Mouse (Mus musculus): ENCODE data around the gene Inf2.

Inf2 gene

GRCm38 (mm10) chr12:112660576-112661326 lies 72.2 kb downstream of the Inf2 start:
- peak; percentile 60 for DNase-seq (ENCODE audit: extremely low spot score)

GRCm38 (mm10) chr12:112661327-112661605 lies 72.7 kb downstream of the Inf2 start:
- no peak for DNase-seq (ENCODE audit: extremely low spot score)

GRCm38 (mm10) chr12:112661851-112662250 lies 73.3 kb downstream of the Inf2 start:
- no peak for DNase-seq (ENCODE audit: extremely low spot score)

- no peak for DNase-seq (ENCODE audit: extremely low spot score)
Observed at GRCm38 (mm10) chr12:112663303-112663702, 74.7 kb downstream of the Inf2 start.

GRCm38 (mm10) chr12:112663716-112664115 lies 75.1 kb downstream of the Inf2 start:
- no peak for DNase-seq (ENCODE audit: extremely low spot score)

- no peak for DNase-seq (ENCODE audit: extremely low spot score)
Observed at GRCm38 (mm10) chr12:112664124-112664523, 75.5 kb downstream of the Inf2 start.

GRCm38 (mm10) chr12:112664656-112665055 lies 76.1 kb downstream of the Inf2 start:
- DNase-seq (ENCODE audit: extremely low spot score): no peak
